Mouse (Mus musculus): ENCODE measurements around the gene Vmn1r171. TPM values are rescaled to one million over a fixed set of nuclear protein-coding genes. Genes with fewer than 3 reads are reported as not detected.
"Not testable (repeated sequence)": the region's sequence is repeated elsewhere in the genome, so short reads cannot be mapped to it uniquely, and the experiment has no call there.

The Vmn1r171 gene
- not detected in 2 replicates for polyA plus RNA-seq (2015; fragmentation: Nextera tagmentation; extraction: Ambion mirVana)

DNA sequence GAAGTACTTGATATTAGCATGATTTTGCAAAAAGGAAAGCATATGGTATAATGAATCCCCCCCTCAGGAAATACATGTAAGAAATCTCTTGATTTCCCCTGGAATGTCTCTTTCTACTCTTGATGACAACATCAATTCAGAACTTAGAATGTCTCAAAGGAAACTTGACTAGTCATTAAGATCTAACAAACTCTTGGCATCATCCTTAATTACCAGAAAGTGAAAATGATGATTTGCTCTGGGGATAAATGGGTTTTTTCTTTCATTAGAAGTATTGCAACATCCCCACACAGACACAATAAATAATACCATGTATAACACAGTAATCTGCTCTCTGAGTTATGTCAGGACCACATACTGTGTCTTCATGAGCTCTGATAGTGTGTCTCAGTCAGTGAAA lies at the start of gene Vmn1r171:
TSS of gene Vmn1r171 (plus strand) at position 301 of the 400 bp plus-strand sequence.
- ATAC-seq (ENCODE audit: low FRiP score, low read depth), result no peak
- no peak within 1 kb of the TSS for H3K4me2 ChIP-seq (replicated peaks)

DNA sequence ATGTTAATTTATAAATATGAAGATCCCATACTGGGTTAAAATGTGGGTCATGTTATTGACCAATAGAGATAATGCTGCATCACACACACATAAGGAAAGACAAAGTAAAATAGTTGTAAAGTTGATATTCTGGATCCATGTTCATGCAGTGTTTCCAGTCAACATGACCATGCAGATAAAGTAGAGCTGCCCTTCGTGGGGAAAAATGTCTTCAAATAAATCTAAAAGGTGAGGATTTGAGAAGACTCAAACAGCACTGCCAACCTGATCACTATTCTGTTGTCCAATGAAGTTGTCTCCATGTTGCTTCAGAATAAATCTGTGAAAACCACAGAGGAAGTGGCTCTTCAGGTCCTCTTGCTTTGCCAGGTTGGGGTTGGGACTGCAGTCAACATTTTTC lies 24.6 kb upstream of the Vmn1r171 start, which contains the start of gene Vmn1r170:
TSS of gene Vmn1r170 (plus strand) at position 301 of the 400 bp plus-strand sequence.
- WGBS, result 35% methylated on average over 1 of the region's 1 CpGs
- H3K9me3 ChIP-seq; H3K27ac ChIP-seq; H3K9ac ChIP-seq; ATAC-seq (ENCODE audit: low FRiP score, low read depth); H3K27me3 ChIP-seq; H3K36me3 ChIP-seq; H3K4me2 ChIP-seq (replicated peaks); H3K4me1 ChIP-seq; H3K4me3 ChIP-seq: not testable (repeated sequence)

More for the DNA sequence above, at the start of gene Vmn1r171:
- H3K9me3 ChIP-seq, result peaks cover 18% of the 10 kb centered on the region; the same call in 1 of the 2 replicates
- H3K9ac ChIP-seq, result no peak within 1 kb of the TSS
- H3K27me3 ChIP-seq, result no peaks in the 10 kb centered on the region
- no peaks in the 10 kb centered on the region for H3K36me3 ChIP-seq
- no peaks in the 10 kb centered on the region for H3K4me1 ChIP-seq
- H3K27ac ChIP-seq, result no peak within 1 kb of the TSS
- H3K4me3 ChIP-seq, result no peak within 1 kb of the TSS

DNA sequence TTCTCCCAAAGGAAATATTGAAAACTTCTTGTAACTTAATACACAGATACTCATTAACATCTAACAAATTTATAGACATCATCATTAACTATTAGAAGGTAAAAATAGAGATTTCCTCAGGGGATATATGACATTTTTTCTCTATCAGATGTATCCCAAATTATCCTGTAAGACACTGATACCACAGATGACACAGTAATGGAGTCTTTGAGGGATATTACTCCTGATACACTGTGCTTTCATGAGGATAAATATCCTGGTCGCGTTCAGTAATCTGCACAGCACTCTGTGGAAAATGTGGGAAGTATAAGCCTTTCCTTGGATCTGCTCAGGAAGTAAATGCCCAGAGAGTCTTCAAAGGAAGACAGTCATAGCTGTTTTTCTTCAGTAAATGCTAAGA lies 27.5 kb downstream of the Vmn1r171 start, which contains the start of gene Vmn1r172:
TSS of gene Vmn1r172 (plus strand) at position 301 of the 400 bp plus-strand sequence.
- H3K4me1 ChIP-seq, result no peaks in the 10 kb centered on the region
- H3K9ac ChIP-seq, result no peak within 1 kb of the TSS
- H3K27me3 ChIP-seq, result no peaks in the 10 kb centered on the region
- no peaks in the 10 kb centered on the region for H3K36me3 ChIP-seq
- H3K4me3 ChIP-seq, result no peak within 1 kb of the TSS
- 62% methylated on average over 2 of the region's 2 CpGs for WGBS
- H3K9me3 ChIP-seq, result no peaks in the 10 kb centered on the region
- no peak within 1 kb of the TSS for H3K4me2 ChIP-seq (replicated peaks)
- no peak for ATAC-seq (ENCODE audit: low FRiP score, low read depth)
- no peak within 1 kb of the TSS for H3K27ac ChIP-seq

Other genes with a start within 250 kb of the Vmn1r171 start
- 0.05 TPM in 1 of 2 replicates, not detected in the other for gene Nlrp5, start 244.8 kb upstream of the Vmn1r171 start, polyA plus RNA-seq (2015; fragmentation: Nextera tagmentation; extraction: Ambion mirVana)
- gene Vmn1r167, start 123.5 kb upstream of the Vmn1r171 start, polyA plus RNA-seq (2015; fragmentation: Nextera tagmentation; extraction: Ambion mirVana), result not detected in 2 replicates
- gene Vmn1r168, start 91.0 kb upstream of the Vmn1r171 start, polyA plus RNA-seq (2015; fragmentation: Nextera tagmentation; extraction: Ambion mirVana), result not detected in 2 replicates
- gene Vmn1r169, start 55.2 kb upstream of the Vmn1r171 start, polyA plus RNA-seq (2015; fragmentation: Nextera tagmentation; extraction: Ambion mirVana), result not detected in 2 replicates
- gene Vmn1r170, start 24.5 kb upstream of the Vmn1r171 start, polyA plus RNA-seq (2015; fragmentation: Nextera tagmentation; extraction: Ambion mirVana), result not detected in 2 replicates
- not detected in 2 replicates for gene Vmn1r172, start 27.6 kb downstream of the Vmn1r171 start, polyA plus RNA-seq (2015; fragmentation: Nextera tagmentation; extraction: Ambion mirVana)
- gene Vmn1r173, start 70.0 kb downstream of the Vmn1r171 start, polyA plus RNA-seq (2015; fragmentation: Nextera tagmentation; extraction: Ambion mirVana), result not detected in 2 replicates
- gene Vmn1r174, start 121.5 kb downstream of the Vmn1r171 start, polyA plus RNA-seq (2015; fragmentation: Nextera tagmentation; extraction: Ambion mirVana), result not detected in 2 replicates
- not detected in 2 replicates for gene Vmn1r175, start 179.9 kb downstream of the Vmn1r171 start, polyA plus RNA-seq (2015; fragmentation: Nextera tagmentation; extraction: Ambion mirVana)
- not detected in 2 replicates for gene Vmn1r176, start 206.7 kb downstream of the Vmn1r171 start, polyA plus RNA-seq (2015; fragmentation: Nextera tagmentation; extraction: Ambion mirVana)
- not detected in 2 replicates for gene Vmn1r177, start 235.7 kb downstream of the Vmn1r171 start, polyA plus RNA-seq (2015; fragmentation: Nextera tagmentation; extraction: Ambion mirVana)